Mouse (Mus musculus) forebrain, embryonic 14.5 days (tissue): ENCODE measurements around the gene Atp6v0d1. TPM values are rescaled to one million over a fixed set of nuclear protein-coding genes. Genes with fewer than 3 reads are reported as not detected.

Experiments
- ATAC-seq: fragments of 200-750 bp; cut with Nextera tagmentation; 2 replicates; pipeline ENCODE4 v1.8.0; 2017; ENCODE audit warnings: mild to moderate bottlenecking, moderate library complexity
- DNase-seq: peaks from one replicate; pipeline ENCODE4 v3.0.0-alpha.2; 2015; ENCODE audit warnings: low spot score
- H3K27ac ChIP-seq: fragments of 300-500 bp; sonication (generic); 2 replicates; pipeline ENCODE4 v1.5.1; 2014; ENCODE audit warnings: low read depth, mild to moderate bottlenecking, control low read depth, low read length, moderate library complexity
- H3K27me3 ChIP-seq: fragments of 300-500 bp; sonication (generic); replicated peaks from 2 replicates; pipeline ENCODE4 v1.6.1; 2014; ENCODE audit warnings: low read length, control low read depth, mixed read lengths; ENCODE audit not compliant: control insufficient read depth, insufficient read depth
- H3K36me3 ChIP-seq: fragments of 300-500 bp; sonication (generic); 2 replicates; pipeline ENCODE4 v1.6.1; 2014; ENCODE audit warnings: low read length, control low read depth; ENCODE audit not compliant: control insufficient read depth, insufficient read depth
- H3K4me1 ChIP-seq: fragments of 300-500 bp; sonication (generic); 2 replicates; pipeline ENCODE4 v1.6.1; 2014; ENCODE audit warnings: antibody characterized with exemption, low read length, control low read depth; ENCODE audit not compliant: control insufficient read depth, insufficient read depth
- H3K4me2 ChIP-seq: fragments of 300-500 bp; sonication (generic); 2 replicates; pipeline ENCODE4 v1.6.1; 2014; ENCODE audit warnings: mild to moderate bottlenecking, control low read depth, low read length
- H3K4me3 ChIP-seq: fragments of 300-500 bp; sonication (generic); 2 replicates; pipeline ENCODE4 v1.5.1; 2014; ENCODE audit warnings: low read depth, low read length, control low read depth
- H3K9ac ChIP-seq: fragments of 300-500 bp; sonication (generic); 2 replicates; pipeline ENCODE4 v1.6.1; 2014; ENCODE audit warnings: mild to moderate bottlenecking, low read length, control low read depth, moderate library complexity
- H3K9me3 ChIP-seq: fragments of 300-500 bp; sonication (generic); replicated peaks from 2 replicates; pipeline ENCODE4 v1.6.1; 2016; ENCODE audit warnings: low read length, control low read depth, mixed read lengths; ENCODE audit not compliant: control insufficient read depth
- WGBS: fragments of 180-500 bp; shearing (Covaris S2); extraction: QIAGEN DNeasy Blood & Tissue Kit; methylation state at CpG from one replicate; pipeline ENCODE4 v1.1.7; 2014; 5-methylcytosine and 5-hydroxymethylcytosine counted together
- polyA plus RNA-seq: library from polyadenylated mRNA; unstranded; fragments of >200 nt; fragmentation: Nextera tagmentation; extraction: Ambion mirVana; gene quantifications from 2 replicates; pipeline ENCODE4 v1.2.1, GENCODE M21; 2014

Gene Atp6v0d1
- polyA plus RNA-seq, 1 experiment from 2014 or later: 194 TPM

DNA sequence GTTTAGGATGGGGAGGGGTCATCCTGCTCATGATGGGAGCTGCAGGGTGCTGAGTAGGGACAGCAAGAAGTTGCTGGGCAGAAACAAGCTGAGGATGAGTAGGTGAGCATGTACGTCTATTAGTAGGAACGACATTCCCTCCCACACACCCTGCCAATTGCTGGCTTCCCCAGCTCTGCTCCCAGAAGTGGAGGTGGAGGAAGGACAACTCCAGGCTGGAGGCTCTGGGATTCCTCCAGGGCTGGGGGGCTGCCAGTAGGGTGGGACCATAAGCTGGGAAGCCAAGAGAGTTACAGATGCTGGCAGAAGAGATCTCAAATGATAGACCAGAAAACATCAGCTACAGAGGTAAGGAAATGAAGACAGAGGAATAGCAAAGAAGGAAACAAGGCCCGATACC, 29.3 kb downstream of the Atp6v0d1 start:
- H3K4me3 ChIP-seq: no peak overlapping the region
- DNase-seq: no peak
- peaks cover 40% of the 10 kb centered on the region for H3K36me3 ChIP-seq
- no peaks in the 10 kb centered on the region for H3K27me3 ChIP-seq
- no peak overlapping the region for H3K9ac ChIP-seq
- no peaks in the 10 kb centered on the region for H3K4me1 ChIP-seq
- no peak overlapping the region for H3K4me2 ChIP-seq
- H3K9me3 ChIP-seq: no peaks in the 10 kb centered on the region
- ATAC-seq: no peak
- no peak overlapping the region for H3K27ac ChIP-seq
- 90% methylated on average over 3 of the region's 3 CpGs for WGBS

DNA sequence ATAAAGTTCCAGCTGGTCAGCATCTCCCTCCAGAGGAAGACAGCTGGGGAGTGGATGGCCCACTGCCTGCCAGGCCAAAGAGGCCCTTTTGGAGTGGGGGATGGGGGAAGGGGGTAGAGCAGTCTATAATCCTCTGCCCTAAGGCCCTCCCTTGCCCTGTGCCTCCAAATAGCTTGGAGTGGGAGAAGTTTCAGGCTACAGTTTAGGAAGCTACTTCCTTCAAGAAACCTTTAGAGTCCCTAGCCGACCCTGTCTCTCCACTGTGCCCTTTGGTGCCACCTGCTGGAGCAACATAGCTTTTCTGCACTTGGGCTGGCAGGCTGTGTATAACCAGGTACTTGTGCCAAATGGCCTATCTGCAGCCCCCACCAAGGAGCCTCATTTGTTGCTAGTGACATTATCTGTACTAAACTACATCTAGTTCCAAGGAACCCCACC, 31.9 kb downstream of the Atp6v0d1 start:
- Histone ChIP-seq H3K36me3 (peaks cover 47% of the 10 kb centered on the region), H3K9ac (no peak overlapping the region), H3K9me3 (no peaks in the 10 kb centered on the region), H3K27ac (no peak overlapping the region), H3K4me1 (no peaks in the 10 kb centered on the region), H3K27me3 (no peaks in the 10 kb centered on the region), H3K4me3 (no peak overlapping the region), H3K4me2 (no peak overlapping the region)
- WGBS: 0% methylated on average over 1 of the region's 1 CpGs
- peak; percentile 78 for DNase-seq
- ATAC-seq: peak; percentile 67

DNA sequence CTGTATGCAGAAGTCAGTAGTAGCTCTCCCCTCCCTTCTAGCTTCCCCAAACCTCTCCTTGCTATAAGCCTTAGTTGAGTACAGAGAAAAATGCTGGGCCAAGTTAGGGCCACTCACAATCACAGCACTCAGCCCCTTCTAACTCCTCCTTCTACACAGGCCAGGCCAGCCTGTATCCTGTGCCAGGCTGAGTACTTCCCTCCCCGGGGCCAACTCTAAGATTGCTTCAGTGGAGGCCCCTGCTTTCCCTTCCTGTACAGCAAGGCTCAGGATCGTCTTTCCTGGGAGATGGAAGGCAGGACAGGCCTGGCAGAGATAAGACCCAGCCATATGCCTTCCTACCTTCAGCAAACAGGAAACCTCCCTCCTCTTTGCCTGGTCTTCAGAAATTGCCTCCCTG, 32.4 kb downstream of the Atp6v0d1 start:
- no peaks in the 10 kb centered on the region for H3K27me3 ChIP-seq
- 46% methylated on average over 2 of the region's 2 CpGs for WGBS
- no peak overlapping the region for H3K9ac ChIP-seq
- H3K9me3 ChIP-seq: no peaks in the 10 kb centered on the region
- peaks cover 45% of the 10 kb centered on the region for H3K36me3 ChIP-seq
- H3K4me2 ChIP-seq: no peak overlapping the region
- no peak overlapping the region for H3K27ac ChIP-seq
- H3K4me3 ChIP-seq: no peak overlapping the region
- DNase-seq (no peak), ATAC-seq (no peak)
- H3K4me1 ChIP-seq: no peaks in the 10 kb centered on the region

DNA sequence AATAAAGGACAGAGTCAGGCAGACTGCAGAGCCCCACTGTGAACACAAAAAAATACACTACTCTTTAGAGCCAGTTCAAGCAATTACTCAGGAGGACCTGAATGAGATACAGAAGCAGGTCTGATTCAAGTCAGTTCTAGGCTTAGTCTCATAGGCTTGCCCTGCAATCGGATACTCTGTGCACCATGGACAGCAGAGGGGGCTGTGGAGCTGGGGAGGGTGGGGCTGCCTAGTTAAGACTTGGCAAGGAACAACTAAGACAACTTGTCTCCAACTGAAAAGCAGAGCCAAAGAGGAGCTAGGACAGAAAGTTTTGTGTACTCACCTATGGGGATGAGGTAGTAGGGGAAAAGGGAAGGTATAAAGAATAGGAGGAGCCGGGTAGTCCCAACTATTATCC, 34.1 kb downstream of the Atp6v0d1 start:
- H3K4me2 ChIP-seq: no peak overlapping the region
- peaks cover 35% of the 10 kb centered on the region for H3K36me3 ChIP-seq
- H3K9me3 ChIP-seq: no peaks in the 10 kb centered on the region

DNA sequence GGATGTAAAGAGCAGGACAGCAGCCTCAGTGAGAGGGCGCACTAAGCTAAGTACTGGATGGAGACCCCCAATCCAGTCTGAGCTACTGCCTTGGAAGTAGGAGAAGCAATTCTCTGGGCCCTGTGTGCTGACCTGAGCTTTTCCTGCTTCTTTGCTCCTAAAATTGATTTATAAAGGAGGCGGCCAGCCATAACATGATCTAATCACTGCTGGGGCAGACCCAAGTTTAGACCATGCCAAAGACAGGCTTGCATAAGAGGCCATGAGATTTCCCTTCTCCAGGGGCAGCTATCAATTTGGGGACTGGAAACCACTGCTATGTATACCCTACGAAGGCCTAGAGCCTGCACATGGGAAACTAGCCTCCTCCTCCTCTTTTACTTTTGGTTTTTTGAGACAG, 36.6 kb downstream of the Atp6v0d1 start:
- Histone ChIP-seq H3K4me2 (no peak overlapping the region), H3K9ac (no peak overlapping the region), H3K4me1 (no peaks in the 10 kb centered on the region), H3K36me3 (peaks cover 34% of the 10 kb centered on the region), H3K4me3 (no peak overlapping the region), H3K9me3 (no peaks in the 10 kb centered on the region), H3K27me3 (no peaks in the 10 kb centered on the region), H3K27ac (no peak overlapping the region)
- DNase-seq (no peak), ATAC-seq (no peak)
- WGBS: 78% methylated on average over 3 of the region's 3 CpGs

More for the DNA sequence above, 34.1 kb downstream of the Atp6v0d1 start:
- Histone ChIP-seq H3K27ac (no peak overlapping the region), H3K4me1 (no peaks in the 10 kb centered on the region), H3K9ac (no peak overlapping the region), H3K4me3 (no peak overlapping the region), H3K27me3 (no peaks in the 10 kb centered on the region)
- DNase-seq: no peak
- no peak for ATAC-seq
- WGBS: 65% methylated on average over 2 of the region's 2 CpGs

DNA sequence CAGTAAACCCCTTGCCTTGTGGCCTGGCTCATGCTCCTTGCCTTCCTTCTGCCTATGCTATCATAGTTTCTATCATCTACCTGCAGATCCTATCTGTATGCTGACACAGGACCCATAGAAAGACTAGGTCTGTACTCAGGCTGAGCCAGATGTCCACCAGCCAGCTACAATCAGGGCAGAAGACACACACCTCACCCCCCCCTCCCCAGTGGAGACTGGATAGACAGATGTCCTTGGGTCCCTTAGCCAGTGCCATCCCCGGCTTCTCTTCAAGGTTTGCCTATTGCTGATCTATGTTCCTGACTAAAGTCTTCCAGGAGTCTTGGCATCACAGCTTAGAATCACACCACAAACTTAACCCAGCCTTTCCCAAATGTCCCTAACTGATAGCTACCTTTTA, 37.6 kb downstream of the Atp6v0d1 start:
- Histone ChIP-seq H3K9ac (no peak overlapping the region), H3K9me3 (no peaks in the 10 kb centered on the region), H3K27me3 (no peaks in the 10 kb centered on the region), H3K4me3 (no peak overlapping the region), H3K36me3 (peaks cover 40% of the 10 kb centered on the region), H3K4me2 (no peak overlapping the region), H3K4me1 (no peaks in the 10 kb centered on the region), H3K27ac (no peak overlapping the region)
- WGBS: 90% methylated on average over 1 of the region's 1 CpGs
- ATAC-seq: no peak
- no peak for DNase-seq

DNA sequence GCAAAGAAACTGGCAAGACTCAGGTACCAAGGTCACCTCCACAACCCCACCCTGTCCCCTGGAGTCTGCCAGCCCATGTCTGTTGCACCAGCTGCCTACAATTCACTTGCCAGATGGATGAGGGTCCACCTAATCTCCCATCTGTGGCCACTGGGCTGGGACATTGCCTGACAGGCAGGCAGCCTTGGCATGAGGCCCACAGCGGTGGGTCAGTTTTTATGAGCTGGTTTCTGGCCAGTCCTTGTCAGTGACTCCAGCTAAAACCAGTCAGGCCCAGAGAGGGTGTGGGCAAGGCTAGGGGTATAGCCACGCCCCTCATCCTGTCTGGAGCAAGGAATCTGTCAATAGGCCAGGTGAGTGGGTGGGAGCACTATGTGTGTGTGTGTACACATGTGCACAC, 38.7 kb downstream of the Atp6v0d1 start:
- H3K4me1 ChIP-seq: no peaks in the 10 kb centered on the region
- H3K27ac ChIP-seq: no peak overlapping the region
- DNase-seq (no peak), ATAC-seq (no peak)
- H3K4me3 ChIP-seq: no peak overlapping the region
- H3K36me3 ChIP-seq: peaks cover 46% of the 10 kb centered on the region
- H3K9ac ChIP-seq: no peak overlapping the region
- H3K27me3 ChIP-seq: no peaks in the 10 kb centered on the region
- H3K4me2 ChIP-seq: no peak overlapping the region
- 84% methylated on average over 2 of the region's 2 CpGs for WGBS
- no peaks in the 10 kb centered on the region for H3K9me3 ChIP-seq

DNA sequence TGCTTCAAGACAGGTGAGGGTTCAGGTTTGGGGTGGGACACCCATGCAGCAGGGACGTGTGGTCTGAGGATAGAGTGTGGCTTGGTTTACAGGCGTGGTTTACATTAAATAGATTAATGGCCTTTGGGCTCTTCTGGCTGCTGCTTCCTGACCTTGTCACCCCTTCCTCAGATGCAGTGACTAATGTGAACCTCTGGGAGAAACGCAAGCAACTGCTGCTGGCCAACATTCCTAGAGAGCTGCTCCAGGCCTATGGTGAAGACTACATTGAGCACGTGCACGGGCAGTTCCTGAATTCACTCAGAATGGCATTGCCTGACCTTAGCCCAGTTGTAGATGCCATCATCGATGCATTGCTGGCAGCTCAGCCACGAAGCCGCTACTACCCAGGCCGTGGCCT, 43.0 kb downstream of the Atp6v0d1 start:
- peaks cover 35% of the 10 kb centered on the region for H3K36me3 ChIP-seq
- no peak overlapping the region for H3K4me2 ChIP-seq
- no peak overlapping the region for H3K9ac ChIP-seq
- H3K4me3 ChIP-seq: no peak overlapping the region
- H3K4me1 ChIP-seq: peaks cover 8% of the 10 kb centered on the region
- H3K9me3 ChIP-seq: no peaks in the 10 kb centered on the region
- peaks cover 4% of the 10 kb centered on the region; the same call in 1 of the 2 replicates for H3K27me3 ChIP-seq
- WGBS: 91% methylated on average over 9 of the region's 9 CpGs
- ATAC-seq (no peak), DNase-seq (no peak)
- no peak overlapping the region for H3K27ac ChIP-seq

DNA sequence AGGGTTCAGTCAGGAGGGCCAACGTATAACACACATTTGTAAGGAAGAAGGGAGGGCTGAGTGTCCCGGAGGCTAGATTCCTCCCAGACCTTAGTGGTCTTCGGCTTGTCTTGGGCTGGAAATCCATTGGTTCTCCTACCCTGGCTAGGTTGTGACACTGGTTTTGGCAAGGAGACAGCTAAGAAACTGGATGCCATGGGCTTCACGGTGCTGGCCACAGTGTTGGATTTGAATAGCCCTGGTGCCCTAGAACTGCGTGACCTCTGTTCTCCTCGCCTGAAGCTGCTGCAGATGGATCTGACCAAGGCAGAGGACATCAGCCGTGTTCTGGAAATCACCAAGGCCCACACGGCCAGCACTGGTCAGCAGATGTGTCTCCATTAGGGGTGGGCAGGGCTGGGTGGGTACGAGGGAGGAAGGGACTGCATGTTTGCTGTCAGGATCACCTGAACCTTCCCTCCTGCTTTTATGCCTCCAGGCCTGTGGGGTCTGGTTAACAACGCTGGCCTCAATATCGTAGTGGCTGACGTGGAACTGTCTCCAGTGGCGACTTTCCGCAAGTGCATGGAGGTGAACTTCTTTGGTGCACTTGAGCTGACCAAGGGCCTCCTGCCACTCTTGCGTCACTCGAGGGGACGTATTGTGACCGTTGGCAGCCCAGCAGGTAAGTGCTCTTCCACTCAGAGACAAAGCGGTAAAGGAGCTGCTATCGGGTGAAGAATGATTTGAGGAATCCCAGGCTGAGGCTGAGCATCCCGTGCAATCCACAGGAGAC, 43.7 kb downstream of the Atp6v0d1 start:
- Histone ChIP-seq H3K27ac (no peak overlapping the region), H3K4me1 (peaks cover 8% of the 10 kb centered on the region)

More for the DNA sequence above, 43.7 kb downstream of the Atp6v0d1 start:
- 89% methylated on average over 21 of the region's 21 CpGs for WGBS
- Histone ChIP-seq H3K4me2 (no peak overlapping the region), H3K4me3 (no peak overlapping the region), H3K27me3 (peaks cover 5% of the 10 kb centered on the region), H3K9ac (no peak overlapping the region), H3K9me3 (no peaks in the 10 kb centered on the region), H3K36me3 (peaks cover 33% of the 10 kb centered on the region)
- ATAC-seq: no peak
- DNase-seq: no peak
